Mouse (Mus musculus) brown adipose tissue, adult 24 weeks (tissue): ENCODE measurements around the gene Ralgapa2. TPM values are rescaled to one million over a fixed set of nuclear protein-coding genes. Genes with fewer than 3 reads are reported as not detected.

ENCODE experiments used
- H3K27ac ChIP-seq: fragments of 200-500 bp; replicated peaks from 2 replicates; pipeline ENCODE4 v1.5.1; 2012; ENCODE audit warnings: low read depth, mild to moderate bottlenecking, low read length
- H3K4me1 ChIP-seq: fragments of 200-500 bp; 2 replicates; pipeline ENCODE4 v1.6.1; 2012; ENCODE audit warnings: low read length, mixed read lengths; ENCODE audit not compliant: control insufficient read depth, insufficient read depth, insufficient read length
- H3K4me3 ChIP-seq: fragments of 200-500 bp; 2 replicates; pipeline ENCODE4 v1.5.1; 2012; ENCODE audit warnings: low read depth, mild to moderate bottlenecking, low read length, moderate library complexity; ENCODE audit not compliant: insufficient read depth
- polyA plus RNA-seq: library from polyadenylated mRNA; stranded (reverse); fragments of >200 nt; gene quantifications from 2 replicates; pipeline ENCODE4 v1.2.4, GENCODE M21; 2012; ENCODE audit not compliant: missing spikeins, insufficient read depth, insufficient read length

The Ralgapa2 gene
- 37.1 and 40.7 TPM in 2 replicates for polyA plus RNA-seq

DNA sequence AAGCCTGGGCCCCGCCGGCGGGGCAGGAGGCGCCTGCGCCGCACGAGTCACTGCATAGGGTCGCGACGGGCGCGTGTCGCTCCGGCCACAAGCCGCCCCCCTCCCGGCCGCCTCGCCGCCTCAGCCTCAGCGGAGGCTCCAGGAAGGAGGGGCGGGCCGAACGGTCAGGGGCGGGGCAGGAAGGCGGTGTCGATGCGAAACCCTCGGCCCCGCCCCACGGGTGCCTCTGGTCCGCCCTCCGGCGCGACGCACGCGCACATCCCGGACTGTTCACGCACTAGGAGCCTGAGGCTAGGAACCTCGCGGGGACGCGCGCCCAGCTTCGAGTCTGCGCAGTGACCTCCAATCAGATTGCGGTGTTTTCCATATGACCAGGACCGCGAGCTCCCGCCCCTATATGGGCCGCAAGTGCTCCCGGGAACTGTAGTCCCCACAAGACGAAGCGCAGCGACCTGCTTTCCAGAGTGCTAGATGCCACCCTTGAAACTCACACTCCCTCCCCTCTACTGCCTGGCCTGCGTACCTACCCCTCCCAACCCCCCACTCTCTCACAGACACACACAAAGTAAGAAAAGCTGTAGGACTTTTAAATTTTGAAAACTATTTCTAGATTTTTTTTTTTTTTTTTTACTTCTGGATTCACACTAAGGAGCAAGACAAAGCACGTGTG is at the start of gene Ralgapa2:
Ralgapa2 (minus strand) TSS at position 434 of the 670 bp plus-strand sequence.
- Histone ChIP-seq H3K4me1 (peaks cover 8% of the 10 kb centered on the region; the same call in 1 of the 2 replicates), H3K27ac (peak within 1 kb of the TSS; percentile 48), H3K4me3 (peak within 1 kb of the TSS; percentile 65)

GRCm38 (mm10) chr2:146561505-146561904 is 49.4 kb upstream of the Ralgapa2 start:
- Histone ChIP-seq H3K4me1 (no peaks in the 10 kb centered on the region; the same call in 1 of the 2 replicates), H3K27ac (peak overlapping the region; percentile 55; the same call in 1 of the 2 replicates), H3K4me3 (no peak overlapping the region)

GRCm38 (mm10) chr2:146560633-146561043 is 48.5 kb upstream of the Ralgapa2 start:
- Histone ChIP-seq H3K27ac (peak overlapping the region; percentile 48), H3K4me1 (no peaks in the 10 kb centered on the region; the same call in 1 of the 2 replicates), H3K4me3 (no peak overlapping the region)

- Histone ChIP-seq H3K4me3 (no peak overlapping the region), H3K4me1 (no peaks in the 10 kb centered on the region; the same call in 1 of the 2 replicates), H3K27ac (no peak overlapping the region)
Observed at GRCm38 (mm10) chr2:146556148-146556547, 44.0 kb upstream of the Ralgapa2 start.

DNA sequence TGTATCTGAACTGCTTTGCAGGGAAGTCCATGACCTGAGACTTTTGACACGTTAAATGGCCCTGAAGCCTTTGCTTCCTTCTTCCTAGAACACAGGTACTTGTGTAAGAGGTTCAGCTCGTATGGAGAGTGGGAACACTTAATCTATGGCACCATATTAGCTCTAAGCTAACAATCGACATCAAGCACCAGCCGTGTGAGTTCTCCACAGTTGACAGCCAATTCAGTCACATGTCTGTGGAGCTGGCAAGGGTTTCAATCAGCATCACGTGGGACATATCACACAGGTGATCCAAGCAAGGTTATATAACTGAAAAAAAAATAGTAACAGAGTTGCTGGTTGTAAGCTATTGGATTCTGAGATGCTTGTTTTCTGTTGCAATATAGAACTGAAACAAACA is 43.2 kb upstream of the Ralgapa2 start:
- Histone ChIP-seq H3K4me1 (no peaks in the 10 kb centered on the region; the same call in 1 of the 2 replicates), H3K4me3 (no peak overlapping the region), H3K27ac (no peak overlapping the region)

DNA sequence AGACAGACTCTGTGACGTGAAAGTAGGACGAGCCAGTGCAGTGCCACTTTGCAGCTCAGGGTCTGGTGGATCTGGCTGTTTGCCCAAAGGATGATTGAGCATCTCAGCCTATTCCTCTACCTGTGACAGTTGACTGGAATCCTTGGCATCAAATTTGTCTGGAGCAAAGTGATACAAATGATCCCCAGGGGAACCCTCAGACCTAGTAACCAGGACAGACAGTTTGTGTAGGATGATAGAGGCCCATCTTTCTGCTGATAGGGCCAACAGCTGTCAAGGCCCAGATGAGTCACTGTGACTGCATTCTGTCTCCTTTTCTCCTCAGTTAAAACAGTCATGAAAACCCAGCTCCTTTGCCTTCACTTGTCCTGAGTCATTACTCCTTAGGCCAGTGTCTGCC is 41.6 kb upstream of the Ralgapa2 start:
- Histone ChIP-seq H3K4me3 (no peak overlapping the region), H3K27ac (no peak overlapping the region), H3K4me1 (no peaks in the 10 kb centered on the region)

GRCm38 (mm10) chr2:146551818-146552217 is 39.7 kb upstream of the Ralgapa2 start:
- peaks cover 2% of the 10 kb centered on the region; the same call in 1 of the 2 replicates for H3K4me1 ChIP-seq
- no peak overlapping the region; the same call in 1 of the 2 replicates for H3K27ac ChIP-seq
- H3K4me3 ChIP-seq: no peak overlapping the region

GRCm38 (mm10) chr2:146549111-146549776 is 37.1 kb upstream of the Ralgapa2 start:
- no peak overlapping the region for H3K27ac ChIP-seq

DNA sequence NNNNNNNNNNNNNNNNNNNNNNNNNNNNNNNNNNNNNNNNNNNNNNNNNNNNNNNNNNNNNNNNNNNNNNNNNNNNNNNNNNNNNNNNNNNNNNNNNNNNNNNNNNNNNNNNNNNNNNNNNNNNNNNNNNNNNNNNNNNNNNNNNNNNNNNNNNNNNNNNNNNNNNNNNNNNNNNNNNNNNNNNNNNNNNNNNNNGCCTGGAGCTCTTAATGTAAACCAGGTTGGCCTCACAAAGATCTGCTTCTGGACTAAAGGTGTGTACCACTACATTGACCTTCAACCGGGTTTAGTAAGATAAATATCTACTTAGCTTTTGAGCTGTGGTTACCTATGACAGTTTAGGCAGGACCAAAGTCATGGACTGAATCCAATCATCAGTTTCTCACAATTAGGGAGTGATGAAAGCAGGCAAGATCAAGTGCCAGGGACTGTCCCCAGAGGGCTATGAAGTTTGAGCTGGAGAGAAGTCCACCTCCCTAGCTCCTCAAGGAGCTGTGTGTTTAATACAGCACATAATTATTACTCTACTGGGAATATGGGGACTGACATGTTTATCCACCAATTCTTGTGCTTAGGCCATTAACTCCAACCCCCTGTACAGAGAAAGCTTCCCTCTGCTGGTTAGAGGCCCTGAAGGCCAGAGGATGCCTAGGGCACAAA is 32.1 kb upstream of the Ralgapa2 start:
- Histone ChIP-seq H3K27ac (no peak overlapping the region), H3K4me1 (peaks cover 2% of the 10 kb centered on the region), H3K4me3 (no peak overlapping the region)

More at GRCm38 (mm10) chr2:146549111-146549776, 37.1 kb upstream of the Ralgapa2 start:
- H3K4me1 ChIP-seq: peaks cover 2% of the 10 kb centered on the region
- H3K4me3 ChIP-seq: no peak overlapping the region

GRCm38 (mm10) chr2:146533118-146533949 is 21.2 kb upstream of the Ralgapa2 start:
- Histone ChIP-seq H3K27ac (no peak overlapping the region), H3K4me1 (no peaks in the 10 kb centered on the region), H3K4me3 (no peak overlapping the region)

GRCm38 (mm10) chr2:146532493-146532892 is 20.3 kb upstream of the Ralgapa2 start:
- Histone ChIP-seq H3K27ac (no peak overlapping the region), H3K4me3 (no peak overlapping the region), H3K4me1 (no peaks in the 10 kb centered on the region)

GRCm38 (mm10) chr2:146525483-146525882 is 13.3 kb upstream of the Ralgapa2 start:
- Histone ChIP-seq H3K4me1 (peaks cover 2% of the 10 kb centered on the region; the same call in 1 of the 2 replicates), H3K4me3 (no peak overlapping the region), H3K27ac (no peak overlapping the region)

GRCm38 (mm10) chr2:146524685-146525415 is 12.7 kb upstream of the Ralgapa2 start:
- no peak overlapping the region for H3K4me3 ChIP-seq
- H3K27ac ChIP-seq: no peak overlapping the region; the same call in 1 of the 2 replicates
- peaks cover 2% of the 10 kb centered on the region; the same call in 1 of the 2 replicates for H3K4me1 ChIP-seq

- Histone ChIP-seq H3K4me1 (no peaks in the 10 kb centered on the region), H3K4me3 (no peak overlapping the region)
Observed at GRCm38 (mm10) chr2:146516894-146517293, 4.8 kb upstream of the Ralgapa2 start.

More at GRCm38 (mm10) chr2:146516894-146517293, 4.8 kb upstream of the Ralgapa2 start:
- H3K27ac ChIP-seq: no peak overlapping the region
